Mouse (Mus musculus): ENCODE results near the gene Gm45337.

DNA sequence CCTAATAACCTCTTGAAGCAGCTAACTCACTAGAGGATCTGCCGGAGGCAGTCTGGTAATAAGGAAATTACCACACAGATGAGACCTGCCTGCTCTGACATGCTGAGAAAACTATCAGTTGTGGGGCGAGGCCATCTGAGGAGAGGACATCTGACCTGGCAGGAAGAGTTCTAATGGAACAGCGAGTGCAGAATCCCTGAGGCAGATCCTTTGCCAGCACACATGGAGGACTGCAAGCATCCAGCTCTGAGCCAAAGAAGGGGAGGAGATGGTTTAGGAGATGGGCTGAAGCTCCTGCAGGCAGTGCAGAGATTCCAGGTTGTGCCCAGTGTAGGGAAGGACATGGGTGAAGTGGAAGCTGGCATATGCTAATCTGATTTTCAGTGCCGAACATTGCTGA is 7.8 kb upstream of the Gm45337 start:
- no peak for TF ChIP-seq CTCF (conservative IDR thresholded peaks at IDR 0.05; ENCODE audit: insufficient read depth, insufficient read length, low read depth, low read length)
- TF ChIP-seq POLR2A (IDR thresholded peaks at IDR 0.05; ENCODE audit: low read depth, low read length) = no peak
